8 mouse cellular contexts compared by ENCODE assay signal in the genomic region with DNA sequence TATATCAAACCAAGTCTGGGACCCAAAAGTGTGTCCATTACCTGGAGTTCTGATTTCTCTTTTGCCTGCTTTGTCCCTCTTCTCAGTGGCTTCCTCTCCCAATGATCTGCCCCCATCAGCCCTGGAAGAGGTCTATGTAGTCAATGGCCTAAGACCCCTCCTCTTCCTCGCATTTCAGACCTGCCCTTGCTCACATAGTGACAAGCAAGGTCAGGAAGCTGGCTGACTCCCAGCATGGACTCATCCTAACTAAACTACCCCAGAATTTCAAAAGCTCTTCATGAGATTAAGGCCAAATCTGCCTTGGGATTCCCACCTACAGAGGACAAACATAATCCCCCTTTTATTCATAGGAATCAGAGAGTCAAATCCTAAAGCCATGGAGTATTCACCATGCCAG. TPM values are rescaled to one million over a fixed set of nuclear protein-coding genes. Genes with fewer than 3 reads are reported as not detected.
DNase-seq lines count a peak whose midpoint lies in the region; ATAC-seq lines count a peak whose summit lies in the region.

No protein-coding gene starts in this region.

- H3K4me2 ChIP-seq in heart, embryonic 14.5 days (ENCODE audit: low read length) = peak overlapping the region; percentile 90
- peak overlapping the region; percentile 92 for H3K4me2 ChIP-seq in forebrain, embryonic 16.5 days (ENCODE audit: low read length)
- H3K4me2 ChIP-seq in liver, embryonic 15.5 days = peak overlapping the region; percentile 86

- peak overlapping the region in 1 of 2 experiments; percentile 64; a peak in 2 of 4 replicates for H3K4me3 ChIP-seq in heart, embryonic 14.5 days (ENCODE audit: control insufficient read depth in 1 of 2, insufficient read depth in 1 of 2, low read depth in 1 of 2, low read length in 2 of 2)
- no peak overlapping the region; the same call in 1 of the 2 replicates for H3K4me3 ChIP-seq in forebrain, embryonic 16.5 days (replicated peaks; ENCODE audit: low read length)
- H3K4me3 ChIP-seq in liver, embryonic 15.5 days (replicated peaks) = peak overlapping the region; percentile 94

- no peaks in the 10 kb centered on the region for H3K36me3 ChIP-seq in heart, embryonic 14.5 days (ENCODE audit: control insufficient read depth, insufficient read depth, low read length)
- no peaks in the 10 kb centered on the region for H3K36me3 ChIP-seq in forebrain, embryonic 16.5 days (ENCODE audit: control insufficient read depth, insufficient read depth)
- H3K36me3 ChIP-seq in liver, embryonic 15.5 days (replicated peaks) = peaks cover 25% of the 10 kb centered on the region

- 53% methylated on average over 1 of the region's 1 CpGs for WGBS in heart, embryonic 14.5 days
- WGBS in forebrain, embryonic 16.5 days = 40% methylated on average over 1 of the region's 1 CpGs
- 44% methylated on average over 1 of the region's 1 CpGs for WGBS in liver, embryonic 15.5 days (ENCODE audit: insufficient replicate concordance)

- H3K27ac ChIP-seq in heart, embryonic 14.5 days (replicated peaks in 1 of 2; ENCODE audit: control insufficient read depth in 1 of 2, insufficient read depth in 1 of 2, low read depth in 2 of 2, low read length in 2 of 2) = peak overlapping the region; percentile 66 to 84
- no peak overlapping the region for H3K27ac ChIP-seq in forebrain, embryonic 16.5 days (ENCODE audit: low read length)
- H3K27ac ChIP-seq in liver, embryonic 15.5 days (replicated peaks) = peak overlapping the region; percentile 99

- DNase-seq in heart, postnatal 14 days = no peak
- DNase-seq in adrenal gland, postnatal 36 days = peak; percentile 35 to 46
- no peak for DNase-seq in left cerebral cortex, adult 8-10 months (ENCODE audit: low spot score in 2 of 2)
- DNase-seq in layer of hippocampus, postnatal 14 days (ENCODE audit: low spot score in 2 of 2) = no peak
- no peak for DNase-seq in spleen, adult 12 weeks (ENCODE audit: low spot score)

- H3K27me3 ChIP-seq in heart, embryonic 14.5 days (ENCODE audit: control insufficient read depth, insufficient read depth, low read length) = no peaks in the 10 kb centered on the region
- H3K27me3 ChIP-seq in forebrain, embryonic 16.5 days (replicated peaks; ENCODE audit: control insufficient read depth, insufficient read depth, low read length) = peaks cover 37% of the 10 kb centered on the region
- no peaks in the 10 kb centered on the region for H3K27me3 ChIP-seq in liver, embryonic 15.5 days

- peaks cover 24 to 49% of the 10 kb centered on the region in 2 experiments for H3K4me1 ChIP-seq in heart, embryonic 14.5 days (ENCODE audit: control insufficient read depth in 2 of 2, insufficient read depth in 2 of 2, low read length in 2 of 2)
- peaks cover 16% of the 10 kb centered on the region for H3K4me1 ChIP-seq in forebrain, embryonic 16.5 days (replicated peaks; ENCODE audit: control insufficient read depth, insufficient read depth, low read length)
- H3K4me1 ChIP-seq in liver, embryonic 15.5 days (replicated peaks) = peaks cover 78% of the 10 kb centered on the region

- no peaks in the 10 kb centered on the region for H3K9me3 ChIP-seq in heart, embryonic 14.5 days (ENCODE audit: control insufficient read depth, low read length)
- no peaks in the 10 kb centered on the region for H3K9me3 ChIP-seq in forebrain, embryonic 16.5 days (ENCODE audit: control insufficient read depth, low read length)
- no peaks in the 10 kb centered on the region for H3K9me3 ChIP-seq in liver, embryonic 15.5 days (replicated peaks)

- intact Hi-C loops in heart, postnatal 14 days (cut with DNase I) = loop anchor here (2.0 to 5.0 kb wide), 3 partner anchors 29 to 158 kb away; no protein-coding TSS in a partner anchor

- no peak overlapping the region for H3K9ac ChIP-seq in heart, embryonic 14.5 days (ENCODE audit: low read length)
- H3K9ac ChIP-seq in forebrain, embryonic 16.5 days (replicated peaks; ENCODE audit: low read depth, low read length) = no peak overlapping the region
- peak overlapping the region; percentile 54 for H3K9ac ChIP-seq in liver, embryonic 15.5 days

- no peak for ATAC-seq in heart, embryonic 14.5 days (ENCODE audit: insufficient number of reproducible peaks, insufficient read depth, low FRiP score, low read depth)
- no peak for ATAC-seq in forebrain, embryonic 16.5 days
- no peak for ATAC-seq in liver, embryonic 15.5 days (ENCODE audit: insufficient read depth)

RNA-seq across cellular contexts. Expression of a gene that starts 0.7 kb away (rescaled TPM):
- 45.7 and 59.0 TPM in 2 replicates for polyA plus RNA-seq in heart, embryonic 14.5 days (2014; fragmentation: Nextera tagmentation; extraction: Ambion mirVana)
- total RNA-seq in heart, postnatal 14 days (2021) = 100 to 1,000 TPM; 216 to 281 TPM
- total RNA-seq in adrenal gland, postnatal 36 days (2021) = 10 to 100 TPM; 45.8 to 63.6 TPM
- 74.1 and 91.8 TPM in 2 replicates for polyA plus RNA-seq in forebrain, embryonic 16.5 days (2015; fragmentation: Nextera tagmentation; extraction: Ambion mirVana)
- polyA plus RNA-seq in liver, embryonic 15.5 days (2015; fragmentation: Nextera tagmentation; extraction: Ambion mirVana) = 181 and 204 TPM in 2 replicates
- 10 to 100 TPM; 50.5 to 60.6 (median 55.6) TPM for total RNA-seq in left cerebral cortex, adult 8-10 months (2022)
- 10 to 100 TPM; 28.3 to 31.3 TPM for total RNA-seq in layer of hippocampus, postnatal 14 days (2021)

RNA-seq across cellular contexts. Expression of a gene that starts 1.3 kb away (rescaled TPM):
- polyA plus RNA-seq in heart, embryonic 14.5 days (2014; fragmentation: Nextera tagmentation; extraction: Ambion mirVana) = 0.20 TPM in 2 replicates
- under 1 TPM; 0.15 to 0.19 TPM for total RNA-seq in heart, postnatal 14 days (2021)
- total RNA-seq in adrenal gland, postnatal 36 days (2021) = under 1 TPM in 1 of 2 experiments, not detected in 1; 0.36 TPM
- polyA plus RNA-seq in forebrain, embryonic 16.5 days (2015; fragmentation: Nextera tagmentation; extraction: Ambion mirVana) = not detected in 2 replicates
- 0.43 and 0.46 TPM in 2 replicates for polyA plus RNA-seq in liver, embryonic 15.5 days (2015; fragmentation: Nextera tagmentation; extraction: Ambion mirVana)
- total RNA-seq in left cerebral cortex, adult 8-10 months (2022) = under 1 TPM in 2 of 4 experiments, not detected in 2; 0.15 to 0.33 TPM
- not detected for total RNA-seq in layer of hippocampus, postnatal 14 days (2021)

Comparison
In these comparisons a context has a peak if more than half of its experiments do, and no peak if none do; other contexts are left out.
1. DNase-seq: peak in adrenal gland, postnatal 36 days (2 of 2); none in heart, postnatal 14 days (0 of 2), left cerebral cortex, adult 8-10 months (0 of 2), layer of hippocampus, postnatal 14 days (0 of 2) and spleen, adult 12 weeks (single experiment).
2. Peak in every context shown above with its lines, with median percentiles within 50 percentile points of each other: H3K4me2 ChIP-seq.